Mouse (Mus musculus): ENCODE results near the gene Gpx7.
"Not testable (repeated sequence)": the region's sequence is repeated elsewhere in the genome, so short reads cannot be mapped to it uniquely, and the experiment has no call there.

Gene Gpx7

DNA sequence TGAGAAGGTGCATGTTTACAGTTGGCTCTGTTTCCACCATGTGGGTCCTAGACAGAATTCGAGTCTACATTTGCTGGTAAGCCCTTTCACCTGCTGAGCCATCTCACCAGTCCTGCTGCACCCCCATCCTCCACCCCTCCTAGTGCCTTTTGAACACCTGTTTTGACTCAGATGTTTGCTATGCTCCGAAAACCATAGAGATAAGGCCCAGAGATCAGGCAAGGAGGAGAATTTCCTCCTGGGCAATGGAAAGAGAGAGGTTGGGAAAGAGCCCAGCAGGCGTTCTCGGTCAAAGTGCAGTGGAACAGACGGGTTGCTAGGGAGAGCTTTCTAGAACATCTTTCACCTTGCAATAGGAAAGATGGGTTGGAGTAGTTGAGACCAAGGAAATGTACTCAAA, 15.6 kb downstream of the Gpx7 start:
- no peak for DNase-seq (ENCODE audit: low read depth, low spot score)

DNA sequence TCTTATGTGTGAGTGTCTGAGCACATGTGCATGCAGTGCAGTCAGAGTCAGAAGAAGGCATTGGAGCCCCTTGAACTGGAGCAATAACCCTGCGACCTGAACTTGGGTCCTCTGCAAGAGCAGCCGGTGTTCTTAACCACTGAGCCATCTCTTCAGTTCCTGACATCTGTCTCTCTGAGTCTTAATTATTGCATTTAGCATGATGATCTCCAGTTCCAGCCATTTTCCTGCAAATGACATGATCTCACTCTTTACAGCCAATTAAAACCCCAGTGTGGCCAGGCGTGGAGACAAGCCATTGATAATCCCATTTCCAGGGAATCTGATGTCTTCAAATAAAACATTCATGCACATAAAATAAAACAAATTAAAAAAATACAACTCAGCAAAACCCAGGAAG, 18.0 kb downstream of the Gpx7 start:
- DNase-seq (ENCODE audit: low read depth, low spot score): no peak

- DNase-seq (ENCODE audit: low read depth, low spot score): no peak
Measured at GRCm38 (mm10) chr4:108387681-108388253, 19.0 kb downstream of the Gpx7 start.

DNA sequence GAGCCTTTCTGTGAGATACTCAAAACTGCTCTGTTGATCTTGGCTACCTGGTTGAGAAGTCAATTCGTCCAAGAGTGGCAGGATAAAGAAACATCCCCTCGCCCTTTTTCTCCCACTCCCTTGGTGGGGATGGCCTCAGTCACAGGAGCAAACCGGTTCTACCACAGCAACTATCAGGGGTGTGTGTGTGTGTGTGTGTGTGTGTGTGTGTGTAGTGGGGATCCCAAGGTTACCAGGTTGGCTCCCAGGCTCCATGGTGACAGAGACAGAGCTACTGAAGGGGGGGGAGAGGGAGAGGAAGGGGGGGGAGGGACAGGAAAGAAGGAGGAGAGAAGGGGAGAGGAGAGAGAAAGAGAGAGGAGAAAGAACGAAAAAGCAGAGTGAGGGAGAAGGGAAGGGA, 19.7 kb downstream of the Gpx7 start:
- no peak for DNase-seq (ENCODE audit: low read depth, low spot score)

DNA sequence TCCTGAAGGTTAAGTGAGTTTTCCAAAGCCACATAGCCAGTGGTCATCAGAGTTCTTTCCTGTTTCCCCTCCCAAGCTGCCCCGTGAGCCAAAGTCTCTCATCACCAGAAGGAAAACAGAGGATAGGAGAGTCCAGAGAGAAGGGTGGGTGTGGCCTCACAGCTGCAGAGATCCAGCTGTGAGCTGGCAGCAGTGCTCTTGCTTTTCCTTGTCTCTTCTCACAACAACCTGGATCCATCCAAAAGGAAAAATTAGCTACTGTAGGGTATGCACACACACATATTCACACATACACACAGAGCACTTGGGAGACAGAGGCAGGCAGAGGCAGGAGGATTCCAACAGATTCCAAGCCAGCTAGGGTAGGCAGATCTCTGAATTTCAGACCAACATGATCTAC, 20.7 kb downstream of the Gpx7 start:
- DNase-seq (ENCODE audit: low read depth, low spot score): no peak

DNA sequence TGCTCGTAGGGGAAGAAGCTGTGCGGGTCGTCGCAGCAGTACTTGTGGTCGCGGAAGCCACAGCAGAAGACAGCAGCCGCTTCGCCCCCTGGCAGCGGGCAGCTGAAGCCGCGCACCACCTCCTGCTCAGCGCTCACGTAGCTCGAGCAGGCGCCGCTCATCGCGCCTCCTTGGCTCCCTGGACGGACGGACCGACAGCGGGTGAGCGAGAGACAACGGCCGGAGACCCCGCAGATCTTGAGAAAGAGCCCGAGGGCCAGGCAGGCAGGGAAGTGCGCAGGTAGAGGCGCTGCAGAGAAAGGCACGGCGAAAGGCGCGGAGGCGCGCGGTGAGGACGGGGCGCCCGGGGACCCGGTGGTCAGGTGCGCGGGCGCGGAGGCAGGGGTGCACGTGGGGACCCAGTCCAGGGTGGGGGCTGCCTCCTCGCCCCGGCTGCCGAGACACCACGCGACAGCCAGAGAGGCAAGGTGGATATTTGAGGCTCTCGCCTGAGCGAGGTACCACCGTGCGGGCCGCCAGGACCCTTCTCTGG, 23.5 kb downstream of the Gpx7 start, which contains the start of gene Shisal2a:
Gene Shisal2a, minus strand, starts transcription at position 167 of the 532 bp plus-strand sequence.
- DNase-seq (ENCODE audit: low read depth, low spot score): no peak

DNA sequence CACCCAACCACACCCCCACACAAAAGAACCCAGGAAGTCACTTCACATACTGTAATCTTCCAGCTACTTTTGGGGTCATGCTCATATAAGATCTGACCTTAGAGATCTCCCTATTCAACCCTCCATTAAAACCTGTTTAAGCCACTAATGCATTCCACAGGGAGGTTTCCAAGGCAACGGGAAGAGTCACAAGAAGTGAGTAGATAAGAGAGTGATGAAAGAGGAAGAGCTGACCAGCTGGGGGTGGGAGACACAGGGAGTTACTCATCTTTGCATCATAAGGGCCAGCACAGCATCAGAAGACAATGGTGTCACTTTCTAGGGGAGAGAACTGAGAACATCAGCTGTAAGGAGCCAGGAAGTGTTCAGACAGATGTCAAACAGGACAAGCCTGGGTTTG, 26.6 kb downstream of the Gpx7 start:
- no peak for DNase-seq (ENCODE audit: low read depth, low spot score)

DNA sequence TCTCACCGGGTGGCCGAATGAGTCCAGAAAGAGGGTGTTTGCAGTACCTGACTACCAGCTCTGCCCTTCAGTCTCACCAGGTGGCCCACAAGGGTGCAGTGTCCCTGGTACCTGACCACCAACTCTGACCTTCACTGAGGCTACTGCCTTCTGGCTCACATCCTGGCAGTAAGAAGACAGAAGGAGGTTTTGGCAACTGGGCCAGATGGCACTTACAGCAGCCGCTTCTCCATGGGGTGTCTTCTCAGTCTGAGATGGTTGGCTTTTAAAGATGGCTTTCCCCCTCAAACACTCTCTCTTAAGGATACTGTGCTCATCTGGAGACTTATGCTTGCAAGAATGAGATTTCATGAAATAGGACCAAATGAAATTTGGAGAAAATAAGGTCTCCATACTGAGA, 27.3 kb downstream of the Gpx7 start:
- no peak for DNase-seq (ENCODE audit: low read depth, low spot score)

DNA sequence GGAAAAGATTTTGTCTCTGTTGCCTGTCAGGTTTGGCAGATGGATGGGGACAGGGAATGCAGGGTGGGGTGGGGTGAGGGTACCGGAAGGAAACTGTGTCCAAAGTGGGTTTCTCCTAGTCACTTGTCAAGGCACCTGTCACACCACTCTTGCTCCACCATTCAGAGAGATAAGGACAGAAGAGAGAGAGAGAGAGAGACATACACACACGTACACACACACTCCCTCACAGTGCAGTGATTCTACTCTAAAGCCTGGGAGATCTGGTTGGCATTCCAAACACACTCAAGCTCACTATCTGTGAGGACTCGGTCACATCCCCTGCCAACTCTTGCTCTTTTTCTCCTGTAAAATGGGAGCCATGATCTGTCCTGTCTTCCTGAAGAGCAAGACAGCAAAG, 34.6 kb downstream of the Gpx7 start:
- DNase-seq (ENCODE audit: low read depth, low spot score): no peak

- DNase-seq (ENCODE audit: low read depth, low spot score): no peak
Measured at GRCm38 (mm10) chr4:108371421-108371820, 35.3 kb downstream of the Gpx7 start.

GRCm38 (mm10) chr4:108370409-108370808, 36.4 kb downstream of the Gpx7 start:
- DNase-seq (ENCODE audit: low read depth, low spot score): no peak

DNA sequence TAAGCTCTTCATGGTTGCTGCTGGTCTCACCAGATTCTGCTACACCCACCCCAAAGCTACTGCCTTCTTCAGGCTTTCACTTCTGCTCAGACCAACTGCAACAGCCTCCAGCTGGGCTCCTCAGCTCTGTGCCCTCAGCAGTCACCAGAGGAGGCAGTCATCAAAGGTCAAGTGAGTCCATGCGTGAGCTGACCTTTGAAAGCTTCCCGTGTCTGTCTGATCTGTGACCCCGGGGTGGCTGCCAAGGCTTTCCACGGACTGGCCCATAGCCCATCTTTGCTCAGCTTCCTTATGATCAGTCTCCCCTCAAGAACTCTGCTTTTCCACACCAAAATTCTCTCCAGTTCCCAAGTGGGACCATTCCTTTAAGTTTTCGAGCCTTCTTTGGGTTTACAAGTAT, 37.5 kb downstream of the Gpx7 start:
- peak; percentile 83 for DNase-seq (ENCODE audit: low read depth, low spot score)

- DNase-seq (ENCODE audit: low read depth, low spot score): no peak
Measured at GRCm38 (mm10) chr4:108364111-108364476, 42.7 kb downstream of the Gpx7 start.

GRCm38 (mm10) chr4:108363355-108364110, 43.2 kb downstream of the Gpx7 start:
- DNase-seq (ENCODE audit: low read depth, low spot score): no peak

- DNase-seq (ENCODE audit: low read depth, low spot score): peak; percentile 23
Measured at GRCm38 (mm10) chr4:108362321-108363261, 44.2 kb downstream of the Gpx7 start.

- DNase-seq (ENCODE audit: low read depth, low spot score): no peak
Measured at GRCm38 (mm10) chr4:108360136-108361055, 46.4 kb downstream of the Gpx7 start.

GRCm38 (mm10) chr4:108358498-108358897, 48.3 kb downstream of the Gpx7 start:
- no peak for DNase-seq (ENCODE audit: low read depth, low spot score)

DNA sequence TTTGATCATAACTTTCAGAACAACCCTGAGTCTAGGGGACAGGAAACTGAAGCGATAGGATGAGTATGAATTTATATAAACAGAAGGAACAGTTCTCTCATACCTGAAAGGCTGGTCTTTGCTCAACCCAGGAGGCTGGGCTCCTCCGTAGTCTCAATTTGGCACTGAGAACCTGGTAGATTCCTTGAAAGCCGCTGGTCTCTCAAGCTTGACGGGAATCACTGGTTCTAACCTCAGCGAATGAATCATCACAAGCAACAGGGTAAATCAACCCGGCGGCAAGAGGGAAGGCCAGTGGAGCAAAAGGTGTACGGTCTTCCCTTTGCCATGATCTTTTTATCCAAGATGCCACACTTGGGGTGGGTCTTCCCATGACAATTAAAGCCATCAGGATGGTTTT, 49.3 kb downstream of the Gpx7 start:
- DNase-seq (ENCODE audit: low read depth, low spot score): no peak

GRCm38 (mm10) chr4:108353591-108353990, 53.2 kb downstream of the Gpx7 start:
- DNase-seq (ENCODE audit: low read depth, low spot score): not testable (repeated sequence)

DNA sequence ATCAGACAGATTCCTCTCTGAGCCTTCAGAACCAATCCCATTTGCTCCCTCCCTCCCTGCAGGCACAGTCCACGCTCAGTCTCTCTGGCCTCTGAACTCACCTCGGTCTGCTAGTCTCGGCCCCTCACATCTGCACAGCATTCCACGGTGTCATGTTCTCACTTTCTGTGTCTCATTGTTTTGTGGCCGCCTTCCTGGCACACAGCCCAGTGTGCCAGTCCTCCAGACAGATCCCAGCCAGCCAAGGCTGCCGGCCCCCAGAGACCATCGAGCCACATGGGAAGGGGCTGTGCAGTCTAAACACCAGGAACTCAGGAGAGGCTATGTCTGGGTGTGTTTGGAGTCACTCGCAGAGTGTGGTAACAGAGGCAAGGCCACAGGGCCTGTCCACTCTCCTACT, 55.9 kb downstream of the Gpx7 start:
- DNase-seq (ENCODE audit: low read depth, low spot score): no peak
